ENCODE assay signal across 26 mouse cellular contexts in genomic region chr3:69583798-69584197, GRCm38 (mm10). TPM values are rescaled to one million over a fixed set of nuclear protein-coding genes. Genes with fewer than 3 reads are reported as not detected.
A peak's percentile ranks its signal among the peaks of the same experiment; 100 is the strongest.
DNase-seq lines count a peak whose midpoint lies in the region; ATAC-seq and TF ChIP-seq lines count a peak whose summit lies in the region.
"Had no signal": no experiment of that assay in that cellular context is flagged by ENCODE, and none has a peak within 500 bp of the region (broad histone marks: within the 10 kb centered on the region; RNA-seq: fewer than 3 reads in every experiment).

No protein-coding gene starts in this region.

- TF ChIP-seq POLR2A in kidney, adult 2 months (IDR thresholded peaks at IDR 0.05; ENCODE audit: low read depth, low read length), result no peak

- H3K27ac ChIP-seq in kidney, adult 2 months (ENCODE audit: insufficient read depth, low read depth, low read length), result 0 out of 2 replicates have a peak overlapping the region, but pooled peaks have one; percentile 39
- no peak overlapping the region for H3K27ac ChIP-seq in kidney, embryonic 16.5 days (ENCODE audit: low read length)
- H3K27ac ChIP-seq in intestine, embryonic 16.5 days (ENCODE audit: low read length), result no peak overlapping the region
- H3K27ac ChIP-seq: embryonic facial prominence, embryonic 10.5 days; embryonic facial prominence, embryonic 13.5 days; forebrain, embryonic 12.5 days; forebrain, embryonic 15.5 days; heart, adult 2 months; hindbrain, embryonic 12.5 days; hindbrain, embryonic 15.5 days had no signal

- 39% methylated on average over 1 of the region's 1 CpGs for WGBS in kidney, adult 2 months
- WGBS in kidney, embryonic 16.5 days, result 65% methylated on average over 1 of the region's 1 CpGs
- WGBS in intestine, embryonic 16.5 days, result 64% methylated on average over 1 of the region's 1 CpGs

- peaks cover 10% of the 10 kb centered on the region; the same call in 1 of the 2 replicates for H3K4me1 ChIP-seq in kidney, adult 2 months (ENCODE audit: control insufficient read depth, insufficient read depth, low read length)
- H3K4me1 ChIP-seq in kidney, embryonic 16.5 days (ENCODE audit: insufficient read depth, low read length), result no peaks in the 10 kb centered on the region
- H3K4me1 ChIP-seq in intestine, embryonic 16.5 days (ENCODE audit: control insufficient read depth, insufficient read depth, low read length), result no peaks in the 10 kb centered on the region
- H3K4me1 ChIP-seq: hindbrain, embryonic 15.5 days had no signal

- peak; percentile 87 for ATAC-seq in kidney, embryonic 16.5 days (ENCODE audit: low FRiP score, low TSS enrichment)
- ATAC-seq in intestine, embryonic 16.5 days, result peak; percentile 94
- ATAC-seq: forebrain, embryonic 15.5 days; Patski had no signal

- no peak for TF ChIP-seq CTCF in kidney, adult 2 months (conservative IDR thresholded peaks at IDR 0.05; ENCODE audit: insufficient read depth, insufficient read length, low read depth, low read length)

- DNase-seq in kidney, adult 2 months, result no peak
- no peak for DNase-seq in kidney, postnatal 10 days
- no peak for DNase-seq in kidney, postnatal 4 days
- no peak for DNase-seq in c-Kit-positive CD71-positive TER-119-positive erythroid progenitor cells, embryonic 14.5 days (ENCODE audit: low spot score)
- DNase-seq: adrenal gland, postnatal 10 days; B cell, adult 2 months; cerebellum, adult 11-12 months; cerebellum, adult 8-10 months; cerebellum, postnatal 10 days; cerebellum, postnatal 36 days; embryo, embryonic 11 days; gastrocnemius, postnatal 25 days; heart, adult 2 months had no signal

- H3K36me3 ChIP-seq in kidney, adult 2 months (ENCODE audit: control insufficient read depth, insufficient read depth, low read length), result no peaks in the 10 kb centered on the region
- H3K36me3 ChIP-seq in kidney, embryonic 16.5 days (ENCODE audit: insufficient read depth, low read length), result no peaks in the 10 kb centered on the region
- H3K36me3 ChIP-seq in intestine, embryonic 16.5 days (ENCODE audit: control insufficient read depth, insufficient read depth, low read length), result no peaks in the 10 kb centered on the region; the same call in 1 of the 2 replicates
- H3K36me3 ChIP-seq: G1E had no signal

- H3K9me3 ChIP-seq in kidney, embryonic 16.5 days (ENCODE audit: low read length), result no peaks in the 10 kb centered on the region
- no peaks in the 10 kb centered on the region for H3K9me3 ChIP-seq in intestine, embryonic 16.5 days (ENCODE audit: control insufficient read depth, low read length)
- H3K9me3 ChIP-seq: embryonic facial prominence, embryonic 10.5 days; embryonic facial prominence, embryonic 13.5 days; forebrain, embryonic 12.5 days; forebrain, embryonic 15.5 days; G1E; hindbrain, embryonic 12.5 days; hindbrain, embryonic 15.5 days had no signal

- no peaks in the 10 kb centered on the region for H3K27me3 ChIP-seq in kidney, adult 2 months (replicated peaks; ENCODE audit: control insufficient read depth, insufficient read depth, low read length)
- H3K27me3 ChIP-seq in kidney, embryonic 16.5 days (ENCODE audit: insufficient read depth, low read length), result no peaks in the 10 kb centered on the region
- H3K27me3 ChIP-seq in intestine, embryonic 16.5 days (replicated peaks; ENCODE audit: control insufficient read depth, insufficient read depth, low read length), result no peaks in the 10 kb centered on the region
- H3K27me3 ChIP-seq: CH12.LX; embryonic facial prominence, embryonic 13.5 days; forebrain, embryonic 12.5 days; forebrain, embryonic 15.5 days; hindbrain, embryonic 12.5 days; hindbrain, embryonic 15.5 days; Patski had no signal

- no peak overlapping the region for H3K4me3 ChIP-seq in kidney, adult 2 months (ENCODE audit: insufficient read depth, low read depth, low read length)
- H3K4me3 ChIP-seq in kidney, embryonic 16.5 days (ENCODE audit: low read length), result no peak overlapping the region
- H3K4me3 ChIP-seq in intestine, embryonic 16.5 days (ENCODE audit: low read length), result no peak overlapping the region
- H3K4me3 ChIP-seq: embryonic facial prominence, embryonic 10.5 days; embryonic facial prominence, embryonic 13.5 days; erythroblast, embryonic 14.5 days; forebrain, embryonic 12.5 days; forebrain, embryonic 15.5 days; heart, adult 2 months; hindbrain, embryonic 12.5 days; hindbrain, embryonic 15.5 days had no signal

- no peak overlapping the region for H3K4me2 ChIP-seq in kidney, embryonic 16.5 days (replicated peaks; ENCODE audit: low read depth, low read length)
- no peak overlapping the region for H3K4me2 ChIP-seq in intestine, embryonic 16.5 days (ENCODE audit: low read depth, low read length)
- H3K4me2 ChIP-seq: embryonic facial prominence, embryonic 13.5 days; forebrain, embryonic 12.5 days; forebrain, embryonic 15.5 days; heart, embryonic 11.5 days; hindbrain, embryonic 12.5 days; hindbrain, embryonic 15.5 days had no signal

- H3K9ac ChIP-seq in kidney, embryonic 16.5 days (replicated peaks; ENCODE audit: low read length), result no peak overlapping the region
- no peak overlapping the region for H3K9ac ChIP-seq in intestine, embryonic 16.5 days (ENCODE audit: low read depth, low read length)
- H3K9ac ChIP-seq: embryonic facial prominence, embryonic 13.5 days; forebrain, embryonic 12.5 days; forebrain, embryonic 15.5 days; hindbrain, embryonic 12.5 days; hindbrain, embryonic 15.5 days had no signal

RNA-seq across cellular contexts. Expression of gene B3galnt1, which starts 15.0 kb away (rescaled TPM):
- polyA plus RNA-seq in kidney, adult 2 months (2012; rRNA removed), result 25.7 and 28.3 TPM in 2 replicates
- 35.2 and 38.9 TPM in 2 replicates for polyA plus RNA-seq in kidney, embryonic 16.5 days (2015; fragmentation: Nextera tagmentation; extraction: Ambion mirVana)
- polyA plus RNA-seq in intestine, embryonic 16.5 days (2015; fragmentation: Nextera tagmentation; extraction: Ambion mirVana), result 25.4 and 27.0 TPM in 2 replicates
- polyA plus RNA-seq: erythroblast, embryonic 14.5 days; G1E had no signal
